Mouse (Mus musculus) kidney, postnatal 10 days (tissue): ENCODE results near the gene Atf6b.

ENCODE experiments used
- DNase-seq: peaks from one replicate; pipeline ENCODE4 v3.0.0; 2021; ENCODE audit warnings: mixed read lengths

Atf6b gene

DNA sequence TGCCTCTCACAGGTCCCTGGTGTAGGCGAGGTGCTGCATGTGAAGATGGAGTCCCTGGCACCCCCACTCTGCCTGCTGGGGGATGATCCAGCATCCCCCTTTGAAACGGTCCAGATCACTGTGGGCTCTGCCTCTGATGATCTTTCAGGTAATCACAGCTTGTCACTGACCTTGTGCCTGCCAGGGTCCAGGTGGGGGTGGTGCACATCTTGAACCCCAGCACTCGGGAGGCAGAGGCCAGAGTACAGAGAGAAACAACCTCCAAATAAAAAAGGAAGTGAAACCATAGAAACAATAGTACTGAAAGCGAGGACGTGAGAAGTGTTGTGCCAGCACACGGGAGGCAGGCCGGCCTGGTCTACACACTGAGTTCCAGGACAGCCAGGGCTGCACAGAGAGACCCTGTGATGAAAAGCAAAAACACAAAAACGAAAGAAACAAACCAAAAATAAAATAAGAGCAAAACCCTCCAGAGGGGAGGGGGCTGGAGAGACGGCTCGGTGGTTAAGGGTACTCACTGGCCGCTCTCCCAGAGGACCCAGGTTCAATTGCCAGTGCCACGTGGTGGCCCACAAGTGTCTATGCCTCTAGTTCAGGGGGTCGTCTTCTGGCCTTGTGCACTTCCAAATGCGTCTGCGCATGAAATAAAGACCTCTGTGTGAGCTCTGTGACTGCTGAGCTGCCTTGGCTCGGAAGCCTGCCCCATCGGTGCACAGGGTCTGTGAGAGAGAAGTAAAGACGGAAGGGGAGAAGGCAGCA, 2.3 kb downstream of the Atf6b start:
- DNase-seq: no peak

GRCm38 (mm10) chr17:34650781-34651180, 3.8 kb downstream of the Atf6b start:
- no peak for DNase-seq

GRCm38 (mm10) chr17:34651507-34652221, 4.7 kb downstream of the Atf6b start:
- DNase-seq: peak; percentile 76

GRCm38 (mm10) chr17:34652546-34652945, 5.6 kb downstream of the Atf6b start:
- DNase-seq: no peak

- no peak for DNase-seq
Measured at GRCm38 (mm10) chr17:34652985-34653384, 6.0 kb downstream of the Atf6b start.

- peak; percentile 76 for DNase-seq
Measured at GRCm38 (mm10) chr17:34653746-34654285, 6.9 kb downstream of the Atf6b start.

- DNase-seq: peak; percentile 47
Measured at GRCm38 (mm10) chr17:34654392-34654791, 7.4 kb downstream of the Atf6b start.

DNA sequence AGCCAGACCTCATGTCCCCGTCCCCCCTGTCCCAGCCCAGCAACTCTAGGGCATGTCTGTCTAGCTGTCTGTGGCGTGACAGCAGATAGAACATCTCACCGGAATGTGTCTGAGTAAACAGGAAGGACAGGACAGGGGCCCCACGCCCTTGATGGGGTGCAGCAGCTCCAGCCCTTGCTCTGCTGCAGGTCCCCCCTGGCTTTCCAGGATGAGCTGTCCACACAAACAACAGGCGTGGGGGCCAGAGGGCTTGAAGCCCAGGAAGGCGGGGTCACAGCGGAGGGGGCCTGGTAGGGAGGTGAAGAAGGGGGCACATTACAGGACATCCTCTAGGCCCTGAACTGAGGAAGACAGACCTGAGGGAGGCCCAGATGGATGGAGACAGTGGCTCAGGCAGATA, 8.2 kb downstream of the Atf6b start:
- peak; percentile 74 for DNase-seq

- peak; percentile 92 for DNase-seq
Measured at GRCm38 (mm10) chr17:34655581-34655991, 8.6 kb downstream of the Atf6b start.

GRCm38 (mm10) chr17:34656666-34657065, 9.7 kb downstream of the Atf6b start:
- DNase-seq: no peak

GRCm38 (mm10) chr17:34657271-34657670, 10.3 kb downstream of the Atf6b start:
- DNase-seq: no peak

GRCm38 (mm10) chr17:34658145-34658544, 11.2 kb downstream of the Atf6b start:
- DNase-seq: no peak

- no peak for DNase-seq
Measured at GRCm38 (mm10) chr17:34658591-34658990, 11.6 kb downstream of the Atf6b start.

GRCm38 (mm10) chr17:34659181-34659896, 12.4 kb downstream of the Atf6b start:
- DNase-seq: peak; percentile 55

DNA sequence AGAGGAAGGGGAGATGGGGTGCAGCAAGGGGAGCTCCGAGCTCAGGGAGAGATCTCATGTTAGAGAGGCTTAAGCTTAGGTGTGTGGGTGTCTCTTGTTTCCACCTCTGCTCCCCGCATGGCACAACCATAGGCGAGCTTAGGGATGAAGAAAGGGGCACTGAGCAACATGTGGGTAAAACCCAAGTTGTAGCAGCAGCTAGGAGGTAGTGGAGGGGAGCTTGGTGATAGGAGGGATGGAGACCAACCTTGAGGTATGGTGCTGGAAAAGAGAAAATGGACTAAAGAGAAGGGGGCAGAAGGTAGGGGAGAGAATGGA, 12.9 kb downstream of the Atf6b start:
- DNase-seq: no peak

DNA sequence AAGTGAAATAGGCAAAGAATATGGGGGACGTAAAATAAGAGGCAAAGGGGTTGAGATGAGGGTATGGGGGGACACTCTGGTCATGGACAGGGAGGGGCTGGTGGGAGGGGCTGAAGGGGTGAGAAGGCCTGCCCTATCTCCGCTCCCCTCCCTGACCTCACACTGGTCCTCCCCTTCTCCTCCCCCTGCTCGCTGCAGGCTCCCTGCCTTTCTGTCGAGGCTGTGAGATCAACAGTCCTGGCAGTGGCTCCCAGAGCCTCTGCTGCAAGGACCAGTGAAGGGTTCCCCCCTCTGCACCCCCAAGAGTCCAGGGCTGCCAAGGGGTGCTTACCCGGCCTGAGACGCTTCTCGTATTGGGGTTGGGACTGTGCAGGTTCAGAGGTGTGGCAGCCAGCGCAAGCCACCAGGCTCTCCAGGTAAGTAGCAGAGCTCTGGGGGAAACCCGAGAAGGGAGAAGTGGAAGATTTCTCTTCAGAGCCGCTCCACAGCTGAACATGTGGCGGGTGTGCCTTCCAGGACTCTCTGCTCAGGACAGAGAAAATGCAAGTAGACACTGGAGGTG, 13.4 kb downstream of the Atf6b start:
- DNase-seq: no peak

- DNase-seq: peak; percentile 81
Measured at GRCm38 (mm10) chr17:34661121-34661591, 14.2 kb downstream of the Atf6b start.

DNA sequence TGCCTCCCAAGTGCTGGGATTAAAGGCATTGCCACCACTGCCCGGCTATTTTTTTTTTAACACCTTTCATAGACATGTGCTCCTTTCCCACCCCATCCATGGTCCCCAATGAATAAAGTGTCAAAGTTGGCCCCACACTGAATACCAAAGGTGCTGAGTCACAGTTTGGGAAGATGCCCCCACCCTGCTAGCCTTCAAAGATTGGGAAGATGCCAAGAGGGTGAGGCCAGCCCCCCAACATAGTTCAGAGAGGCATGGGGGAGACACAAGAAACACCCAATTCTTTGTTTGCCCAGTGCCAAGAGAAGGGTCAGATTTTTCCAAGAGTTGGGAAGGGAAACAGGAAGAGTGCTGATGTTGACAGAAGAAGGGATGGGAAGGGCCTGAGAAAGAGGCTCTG, 15.5 kb downstream of the Atf6b start:
- no peak for DNase-seq

GRCm38 (mm10) chr17:34662978-34663377, 16.0 kb downstream of the Atf6b start:
- no peak for DNase-seq

DNA sequence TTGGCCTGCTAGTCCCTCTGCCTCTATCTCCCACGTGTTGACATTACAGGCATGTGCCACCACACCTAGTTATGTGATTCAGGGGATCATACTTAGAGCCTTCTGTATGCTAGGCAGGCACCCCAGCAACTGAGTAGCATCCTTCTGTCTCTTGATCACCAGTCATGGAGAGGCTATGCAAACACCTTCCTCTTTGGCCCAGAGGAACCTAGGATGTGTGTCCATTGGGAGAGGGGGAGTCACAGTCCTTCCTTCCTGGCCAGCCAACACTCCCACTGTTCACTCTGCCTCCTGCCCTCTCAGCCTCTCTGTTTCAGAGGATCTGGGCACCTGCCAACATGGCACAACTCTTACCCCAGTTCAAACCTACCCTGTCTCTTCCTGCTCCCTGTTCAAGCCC, 16.6 kb downstream of the Atf6b start:
- DNase-seq: no peak

GRCm38 (mm10) chr17:34664472-34664871, 17.5 kb downstream of the Atf6b start:
- DNase-seq: no peak

- DNase-seq: no peak
Measured at GRCm38 (mm10) chr17:34670235-34670634, 23.3 kb downstream of the Atf6b start, which contains the start of gene Tnxb. Gene Tnxb (plus strand): TSS chr17:34670535.
